Mouse (Mus musculus) heart, postnatal 0 days (tissue): ENCODE measurements around the gene Efcab6.

Experiments
- CTCF ChIP-seq: IDR thresholded peaks from 2 replicates; pipeline ENCODE4 v1.5.1; 2016; ENCODE audit warnings: antibody characterized with exemption, control low read depth, low read depth
- EP300 ChIP-seq: IDR thresholded peaks from 2 replicates; pipeline ENCODE4 v1.6.1; 2016; ENCODE audit warnings: antibody characterized with exemption, low read depth

- TF ChIP-seq EP300: no peak
- TF ChIP-seq CTCF: peak; percentile 84
These were observed 8.9 kb upstream of the Efcab6 start for GRCm38 (mm10) chr15:84073911-84074704.
